Mouse (Mus musculus) mammary gland, adult 2 months (tissue): Measurements from ENCODE around the gene Hsd17b7. TPM values are rescaled to one million over a fixed set of nuclear protein-coding genes. Genes with fewer than 3 reads are reported as not detected.

Experiments used
- polyA plus RNA-seq: library from polyadenylated mRNA; depleted of rRNA; stranded (reverse); fragments of >200 nt; gene quantifications from 2 replicates; pipeline ENCODE4 v1.2.3, GENCODE M21; 2012; ENCODE audit warnings: low replicate concordance; rRNA removed

Hsd17b7 gene
- polyA plus RNA-seq, result 3.3 and 9.4 TPM in 2 replicates

DNA sequence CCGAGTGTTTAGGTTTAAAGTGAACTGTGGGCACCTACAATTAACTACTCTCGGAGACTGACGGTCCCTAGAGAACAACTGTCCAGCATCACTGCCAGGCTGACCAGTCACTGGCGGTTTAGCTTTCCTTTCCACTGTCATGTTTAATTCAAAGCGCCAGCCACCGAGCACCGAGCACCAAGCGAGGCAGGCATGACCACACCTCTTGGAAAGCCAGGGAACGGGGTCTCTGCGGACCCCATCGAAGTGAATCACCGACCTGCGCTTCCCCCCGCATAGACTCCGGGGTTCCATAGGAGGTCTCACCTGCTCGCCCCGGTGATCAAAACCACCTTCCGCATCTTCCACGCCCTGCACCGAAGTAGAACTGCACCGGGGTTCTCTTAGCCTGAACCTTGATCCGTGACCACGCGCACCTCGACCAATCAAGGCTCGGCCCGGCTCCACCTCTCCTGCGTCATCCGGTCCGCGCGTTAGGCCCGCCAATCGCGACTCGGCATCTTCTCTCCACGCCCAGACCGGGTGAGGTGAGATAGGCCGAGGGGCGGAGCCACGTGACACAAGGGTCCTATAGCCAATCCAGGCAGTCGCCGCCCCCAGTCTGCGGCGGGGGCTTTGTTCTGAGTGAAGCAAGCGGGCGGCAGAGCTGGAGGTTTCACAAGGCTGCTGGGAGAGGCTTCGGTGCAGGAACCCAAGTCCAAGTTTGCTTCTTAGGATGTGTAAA is at the start of gene Hsd17b7:
Hsd17b7 (minus strand) TSS at position 450 of the 724 bp plus-strand sequence.

DNA sequence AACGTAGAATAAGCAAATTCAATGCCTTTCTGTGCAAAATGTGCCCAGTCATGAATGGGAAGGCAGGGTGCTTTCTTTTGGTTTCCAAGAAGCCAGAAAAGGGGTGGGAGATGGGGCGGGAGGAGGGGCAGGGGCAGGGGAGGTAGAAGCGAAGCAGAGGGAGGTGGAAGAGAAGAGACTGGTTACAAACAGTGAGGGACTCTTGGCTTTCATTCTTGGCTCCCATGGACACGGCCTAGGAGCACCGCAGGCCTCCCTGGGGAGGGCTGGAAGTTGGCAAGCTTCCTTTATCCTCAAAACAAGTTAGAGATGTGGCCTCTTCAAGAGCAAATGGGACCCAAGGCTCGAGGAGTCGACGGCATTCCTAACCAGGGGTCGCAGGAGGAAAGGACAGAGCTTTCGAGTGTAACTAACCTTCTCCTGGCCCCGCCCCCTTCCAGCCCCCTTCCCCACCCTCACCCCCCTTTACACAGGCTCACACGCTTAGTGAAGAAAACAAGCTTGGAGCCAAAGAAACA is 40.5 kb downstream of the Hsd17b7 start, which contains the start of gene Ccdc190:
Ccdc190 (plus strand) TSS at position 195 of the 518 bp plus-strand sequence.

Other genes starting within 250 kb of the Hsd17b7 start
- gene Rgs4, start 221.6 kb downstream of the Hsd17b7 start, polyA plus RNA-seq, result 1.5 and 4.7 TPM in 2 replicates
- gene Ccdc190, start 40.6 kb downstream of the Hsd17b7 start, polyA plus RNA-seq, result not detected in 2 replicates
- gene Ddr2, start 141.5 kb upstream of the Hsd17b7 start, polyA plus RNA-seq, result 25.5 and 49.9 TPM in 2 replicates
- 16.1 and 28.1 TPM in 2 replicates for gene Uap1, start 205.7 kb upstream of the Hsd17b7 start, polyA plus RNA-seq
- gene Uhmk1, start 246.2 kb upstream of the Hsd17b7 start, polyA plus RNA-seq, result 9.7 and 16.4 TPM in 2 replicates